Mouse (Mus musculus) heart, adult 2 months (tissue): Measurements from ENCODE around the gene Gm20388. TPM values are rescaled to one million over a fixed set of nuclear protein-coding genes. Genes with fewer than 3 reads are reported as not detected.

Experiments used
- DNase-seq, 2 experiments: peaks; one replicate each; pipeline ENCODE4 v3.0.0; 2021
- H3K27ac ChIP-seq: fragments of 200-600 bp; 2 replicates; pipeline ENCODE4 v1.8.1; 2022
- H3K27me3 ChIP-seq: fragments of 200-500 bp; 2 replicates; pipeline ENCODE4 v1.6.1; 2012; ENCODE audit warnings: mild to moderate bottlenecking, low read length, inconsistent platforms, mixed read lengths; ENCODE audit not compliant: control insufficient read depth, insufficient read depth
- H3K36me3 ChIP-seq: fragments of 200-500 bp; 2 replicates; pipeline ENCODE4 v1.6.1; 2012; ENCODE audit warnings: low read length, inconsistent platforms; ENCODE audit not compliant: control insufficient read depth, insufficient read depth
- H3K4me1 ChIP-seq: fragments of 200-500 bp; 2 replicates; pipeline ENCODE4 v1.6.1; 2011; ENCODE audit warnings: low read length; ENCODE audit not compliant: control insufficient read depth, insufficient read depth
- H3K4me3 ChIP-seq: fragments of 200-600 bp; 2 replicates; pipeline ENCODE4 v1.8.1; 2022
- H3K79me2 ChIP-seq: fragments of 200-500 bp; replicated peaks from 2 replicates; pipeline ENCODE4 v1.6.1; 2012; ENCODE audit warnings: mild to moderate bottlenecking, inconsistent platforms, low read length, moderate library complexity, mixed read lengths; ENCODE audit not compliant: control insufficient read depth, insufficient read depth
- H3K9ac ChIP-seq: fragments of 200-500 bp; 2 replicates; pipeline ENCODE4 v1.6.1; 2012; ENCODE audit warnings: low read depth, mild to moderate bottlenecking, control low read depth, inconsistent platforms, low read length, mixed read lengths
- CTCF ChIP-seq: fragments of 200-600 bp; IDR thresholded peaks from 2 replicates; pipeline ENCODE4 v1.8.1; 2022; ENCODE audit warnings: antibody characterized with exemption, mild to moderate bottlenecking, moderate library complexity
- EP300 ChIP-seq: fragments of 200-500 bp; IDR thresholded peaks from 2 replicates; pipeline ENCODE4 v1.6.1; 2011; ENCODE audit warnings: low read depth, low read length, control low read depth; ENCODE audit not compliant: insufficient read depth
- POLR2A ChIP-seq: fragments of 200-500 bp; IDR thresholded peaks from 2 replicates; pipeline ENCODE4 v1.6.1; 2011; ENCODE audit warnings: mild to moderate bottlenecking, low read depth, low read length, control low read depth; ENCODE audit not compliant: insufficient read depth
- WGBS: fragments of 180-500 bp; shearing (Covaris S2); methylation state at CpG from one replicate; pipeline ENCODE4 v1.1.7; 2018; 5-methylcytosine and 5-hydroxymethylcytosine counted together
- intact Hi-C: fragments of 180-260 bp; cut with DNase I; formaldehyde crosslinking; loops from one replicate; pipeline ENCODE4 v1.15.1; 2025
- polyA plus RNA-seq: library from polyadenylated mRNA; depleted of rRNA; stranded (reverse); fragments of >200 nt; gene quantifications from 2 replicates; pipeline ENCODE4 v1.2.3, GENCODE M21; 2012
- total RNA-seq, 2 experiments: library from RNA; stranded (reverse); gene quantifications; 2 replicates each; pipeline ENCODE4 v1.2.3; 2021

Gm20388 gene
- total and polyA plus RNA-seq, 3 experiments = 1.8 to 32.3 TPM; not detected in 1

DNA sequence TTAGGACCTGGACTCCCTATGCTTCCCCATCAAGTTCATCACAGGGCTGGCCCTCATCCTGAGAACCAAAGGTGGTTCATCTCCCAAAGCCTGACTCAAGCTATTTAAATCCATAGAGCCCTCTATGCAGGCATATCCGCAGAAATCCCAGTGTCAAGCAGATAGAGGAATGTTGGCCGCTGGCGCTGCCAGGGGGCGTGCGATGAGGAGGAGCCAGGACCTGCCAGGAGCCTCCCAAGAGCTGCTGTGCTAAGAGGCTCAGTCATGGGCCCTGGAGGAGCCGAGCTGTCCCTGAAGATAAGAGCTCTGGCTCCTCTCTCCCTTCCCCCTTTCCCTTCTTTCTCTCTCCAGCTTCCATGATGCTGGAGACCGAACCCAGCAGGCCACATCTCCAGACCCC lies 1075.4 kb downstream of the Gm20388 start:
- no peaks in the 10 kb centered on the region for H3K27me3 ChIP-seq
- TF ChIP-seq EP300 = no peak
- TF ChIP-seq POLR2A = no peak
- no peak for TF ChIP-seq CTCF
- H3K9ac ChIP-seq = no peak overlapping the region
- H3K79me2 ChIP-seq = no peaks in the 10 kb centered on the region
- DNase-seq = peak in 1 of 2 experiments; percentile 33
- no peak overlapping the region for H3K4me3 ChIP-seq
- WGBS = 60% methylated on average over 7 of the region's 7 CpGs
- intact Hi-C loops = no loop called here
- H3K4me1 ChIP-seq = no peaks in the 10 kb centered on the region
- no peaks in the 10 kb centered on the region for H3K36me3 ChIP-seq
- no peak overlapping the region for H3K27ac ChIP-seq

DNA sequence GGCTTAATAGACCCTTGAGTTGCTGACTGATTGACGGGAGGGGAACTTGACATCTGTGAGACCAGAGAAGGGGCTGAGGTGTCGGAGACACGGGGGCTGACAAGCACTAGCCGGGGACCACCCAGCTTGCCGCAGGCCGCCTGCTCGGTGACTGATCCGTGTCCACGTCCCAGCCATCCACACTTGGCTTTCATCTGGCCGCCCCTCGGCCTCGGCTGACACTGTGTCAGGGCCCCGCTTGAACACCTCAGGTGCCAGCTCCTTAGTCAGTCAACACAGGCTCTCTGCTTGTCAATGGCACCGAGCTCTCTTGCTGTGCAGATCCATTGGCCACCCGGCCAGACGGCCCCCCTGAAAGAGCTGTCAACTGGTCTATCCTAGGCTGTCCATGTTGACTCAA lies 1083.1 kb downstream of the Gm20388 start:
- TF ChIP-seq CTCF (no peak), EP300 (no peak), POLR2A (no peak)
- no peak for DNase-seq
- H3K9ac ChIP-seq = no peak overlapping the region
- no peak overlapping the region for H3K4me3 ChIP-seq
- no peaks in the 10 kb centered on the region for H3K79me2 ChIP-seq
- H3K27me3 ChIP-seq = no peaks in the 10 kb centered on the region
- H3K27ac ChIP-seq = no peak overlapping the region
- H3K36me3 ChIP-seq = no peaks in the 10 kb centered on the region
- intact Hi-C loops = no loop called here
- peaks cover 2% of the 10 kb centered on the region for H3K4me1 ChIP-seq
- 57% methylated on average over 16 of the region's 16 CpGs for WGBS

DNA sequence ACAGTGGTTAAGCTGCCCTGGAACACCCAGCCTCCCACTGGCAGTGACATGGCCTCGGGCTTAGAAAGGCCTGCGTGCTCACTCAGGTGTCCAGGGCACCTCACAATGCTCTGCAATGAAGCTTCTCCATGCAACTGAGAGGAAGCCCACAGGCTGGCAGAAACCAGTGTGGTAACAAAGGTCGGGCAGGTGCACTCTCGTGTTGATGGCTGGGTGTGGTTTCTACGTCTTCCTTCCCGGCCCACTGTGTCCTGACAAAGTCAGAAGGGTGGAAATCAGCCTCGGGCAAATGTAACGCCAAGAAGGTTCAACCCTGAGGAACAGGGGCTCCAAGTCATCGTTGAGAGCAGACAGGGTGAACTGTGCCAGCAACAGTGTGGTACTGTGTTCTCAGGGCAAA lies 1084.8 kb downstream of the Gm20388 start:
- WGBS = 79% methylated on average over 9 of the region's 9 CpGs
- Histone ChIP-seq H3K36me3 (no peaks in the 10 kb centered on the region), H3K27me3 (no peaks in the 10 kb centered on the region), H3K79me2 (no peaks in the 10 kb centered on the region), H3K4me3 (no peak overlapping the region), H3K4me1 (peaks cover 5% of the 10 kb centered on the region), H3K9ac (no peak overlapping the region), H3K27ac (no peak overlapping the region)
- no peak for TF ChIP-seq EP300
- no peak for TF ChIP-seq POLR2A
- TF ChIP-seq CTCF = no peak
- intact Hi-C loops = no loop called here
- no peak for DNase-seq

DNA sequence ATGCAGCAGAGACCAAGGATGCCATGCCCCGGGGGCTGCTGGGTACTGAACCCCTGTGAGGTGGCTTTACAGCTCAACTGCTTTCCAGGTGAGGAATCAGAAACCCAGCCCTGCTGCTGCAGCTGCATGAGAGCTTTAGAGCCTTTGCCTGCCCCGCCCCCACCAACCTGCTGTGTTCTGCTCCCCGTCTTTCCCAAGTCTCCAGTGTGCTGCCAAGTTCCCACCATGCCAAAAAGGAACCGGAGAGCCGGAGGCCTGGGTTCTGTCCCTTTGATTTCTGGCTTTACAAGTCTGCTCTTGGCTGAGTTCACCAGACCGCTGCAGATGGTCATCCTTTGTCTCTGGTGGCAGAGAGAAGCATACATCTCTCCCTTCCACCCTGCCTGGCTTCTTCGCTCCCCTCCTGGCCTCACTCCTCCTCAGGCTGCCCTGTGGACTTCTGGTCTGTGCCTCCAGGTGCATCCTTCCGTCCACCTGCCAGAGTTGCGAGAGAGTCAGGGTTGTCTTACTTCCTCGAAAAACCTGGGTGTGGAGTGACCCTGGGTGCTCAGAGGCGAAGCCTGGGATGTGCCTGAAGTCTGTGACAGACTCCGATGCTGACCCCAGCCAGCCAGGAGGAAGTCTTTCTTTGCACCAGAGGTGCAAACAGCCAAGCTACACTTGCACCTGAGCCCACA lies 1086.4 kb downstream of the Gm20388 start:
- no peak for DNase-seq
- peaks cover 4% of the 10 kb centered on the region for H3K27me3 ChIP-seq
- no peaks in the 10 kb centered on the region for H3K36me3 ChIP-seq
- no peak overlapping the region for H3K9ac ChIP-seq
- peaks cover 5% of the 10 kb centered on the region for H3K4me1 ChIP-seq
- WGBS = 61% methylated on average over 12 of the region's 12 CpGs
- intact Hi-C loops = no loop called here
- H3K4me3 ChIP-seq = no peak overlapping the region
- H3K27ac ChIP-seq = no peak overlapping the region
- no peak for TF ChIP-seq CTCF
- TF ChIP-seq EP300 = no peak
- TF ChIP-seq POLR2A = no peak
- no peaks in the 10 kb centered on the region for H3K79me2 ChIP-seq

DNA sequence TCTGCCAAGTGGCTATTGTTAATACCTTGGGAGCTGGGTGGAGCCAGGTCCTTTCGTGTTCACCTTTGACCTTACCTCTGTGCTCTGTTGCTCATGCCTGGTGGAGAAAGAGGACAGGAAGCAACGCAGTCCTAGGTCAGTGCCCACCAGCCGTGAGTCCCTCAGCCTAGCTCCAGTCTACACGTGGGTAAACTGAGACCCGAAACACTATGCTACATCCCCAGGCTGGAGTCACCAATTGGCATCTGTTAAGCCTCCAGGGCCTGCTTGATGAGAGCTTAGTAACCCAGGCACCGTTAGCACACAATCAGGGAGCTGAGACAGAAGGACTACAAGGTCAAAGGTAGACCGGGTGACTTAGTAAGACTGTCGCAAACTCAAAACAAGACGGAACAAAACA lies 1087.3 kb downstream of the Gm20388 start:
- peaks cover 5% of the 10 kb centered on the region for H3K4me1 ChIP-seq
- no peak overlapping the region for H3K27ac ChIP-seq
- no peak for TF ChIP-seq CTCF
- TF ChIP-seq POLR2A = no peak
- TF ChIP-seq EP300 = no peak
- intact Hi-C loops = no loop called here
- no peak overlapping the region for H3K9ac ChIP-seq
- no peaks in the 10 kb centered on the region for H3K79me2 ChIP-seq
- no peak overlapping the region for H3K4me3 ChIP-seq
- WGBS = 76% methylated on average over 9 of the region's 9 CpGs
- peaks cover 4% of the 10 kb centered on the region for H3K27me3 ChIP-seq
- no peak for DNase-seq
- H3K36me3 ChIP-seq = no peaks in the 10 kb centered on the region

DNA sequence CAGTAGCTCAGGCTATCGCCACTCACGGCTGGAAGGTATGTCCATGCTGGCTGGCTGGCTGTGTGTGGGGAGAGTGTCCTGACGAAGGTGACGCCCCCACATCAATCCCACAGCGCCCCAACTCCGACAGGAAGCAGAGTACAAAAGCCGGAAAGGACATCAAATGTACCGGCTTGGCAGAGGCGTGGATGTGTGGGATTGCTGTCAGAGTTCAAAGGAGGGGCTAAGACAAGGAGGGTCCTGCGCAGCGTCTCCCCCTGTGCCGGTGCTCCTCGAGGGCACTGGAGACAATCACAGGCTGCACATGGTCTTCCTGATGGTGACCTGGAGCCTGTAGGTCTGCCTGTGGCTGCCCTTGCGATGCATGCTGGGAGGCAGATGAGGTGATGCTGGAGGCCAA lies 1088.3 kb downstream of the Gm20388 start:
- Histone ChIP-seq H3K27ac (no peak overlapping the region), H3K4me3 (no peak overlapping the region), H3K9ac (no peak overlapping the region), H3K36me3 (no peaks in the 10 kb centered on the region), H3K4me1 (peaks cover 5% of the 10 kb centered on the region), H3K27me3 (peaks cover 4% of the 10 kb centered on the region), H3K79me2 (no peaks in the 10 kb centered on the region)
- intact Hi-C loops = no loop called here
- TF ChIP-seq CTCF (no peak), EP300 (peak; percentile 44; the same call in 1 of the 2 replicates)
- peak; percentile 33 to 36 for DNase-seq
- WGBS = 29% methylated on average over 14 of the region's 14 CpGs
